Mouse (Mus musculus) forebrain, embryonic 10.5 days (tissue): ENCODE measurements around the gene Top2a. TPM values are rescaled to one million over a fixed set of nuclear protein-coding genes. Genes with fewer than 3 reads are reported as not detected.

Experiments used
- DNase-seq: peaks from one replicate; pipeline ENCODE4 v3.0.0-alpha.2; 2017; ENCODE audit warnings: low spot score; ENCODE audit errors: extremely low spot score
- H3K27ac ChIP-seq: fragments of 300-500 bp; sonication (generic); 2 replicates; pipeline ENCODE4 v1.5.1; 2016; ENCODE audit warnings: mild to moderate bottlenecking
- H3K27me3 ChIP-seq: fragments of 300-500 bp; sonication (generic); 2 replicates; pipeline ENCODE4 v1.6.1; 2016; ENCODE audit warnings: mild to moderate bottlenecking; ENCODE audit not compliant: poor library complexity, severe bottlenecking
- H3K36me3 ChIP-seq: fragments of 300-500 bp; sonication (generic); replicated peaks from 2 replicates; pipeline ENCODE4 v1.6.1; 2016; ENCODE audit warnings: mild to moderate bottlenecking, moderate library complexity
- H3K4me1 ChIP-seq: fragments of 300-500 bp; sonication (generic); 2 replicates; pipeline ENCODE4 v1.6.1; 2016
- H3K4me3 ChIP-seq: fragments of 300-500 bp; sonication (generic); 2 replicates; pipeline ENCODE4 v1.5.1; 2016; ENCODE audit warnings: mild to moderate bottlenecking, moderate library complexity
- H3K9me3 ChIP-seq: fragments of 300-500 bp; sonication (generic); 2 replicates; pipeline ENCODE4 v1.6.1; 2016; ENCODE audit warnings: mild to moderate bottlenecking, moderate library complexity
- WGBS: fragments of 180-500 bp; shearing (Covaris S2); methylation state at CpG from one replicate; pipeline ENCODE4 v1.1.7; 2016; 5-methylcytosine and 5-hydroxymethylcytosine counted together
- polyA plus RNA-seq: library from polyadenylated mRNA; unstranded; fragments of >200 nt; fragmentation: Nextera tagmentation; extraction: Ambion mirVana; gene quantifications from 2 replicates; pipeline ENCODE4 v1.2.1, GENCODE M21; 2016

Gene Top2a
- polyA plus RNA-seq, 1 experiment from 2014 or later = 366 TPM

- 16% methylated on average over 15 of the region's 15 CpGs for WGBS
- peak overlapping the region; percentile 84 for H3K27ac ChIP-seq
- peaks cover 100% of the 10 kb centered on the region for H3K4me1 ChIP-seq
- peaks cover 22% of the 10 kb centered on the region for H3K36me3 ChIP-seq
- peak overlapping the region; percentile 80 for H3K4me3 ChIP-seq
- no peaks in the 10 kb centered on the region for H3K9me3 ChIP-seq
- DNase-seq = no peak
- H3K27me3 ChIP-seq = peaks cover 57% of the 10 kb centered on the region
Measured at GRCm38 (mm10) chr11:98964616-98965415, 59.2 kb downstream of the Top2a start.

DNA sequence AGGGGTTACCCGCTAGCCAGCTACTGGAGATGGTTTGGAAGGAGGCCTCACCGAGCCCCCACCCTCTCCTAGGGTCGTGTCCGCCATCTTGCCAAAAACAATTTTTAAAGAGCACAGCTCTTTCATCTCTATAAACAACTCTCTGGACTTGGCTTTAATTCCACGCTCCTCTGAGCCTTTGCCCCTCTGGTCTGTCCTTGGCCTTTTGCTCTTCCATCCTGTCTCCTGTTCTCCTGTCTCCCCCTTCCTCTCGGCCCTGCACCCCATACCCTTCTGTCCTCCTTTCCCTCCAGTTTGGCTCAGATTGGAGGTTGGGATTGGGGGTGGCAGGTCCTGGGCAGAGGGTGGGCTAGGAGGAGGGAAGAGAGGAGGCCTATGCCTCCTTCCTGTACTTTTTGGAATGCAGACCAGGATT, 59.8 kb downstream of the Top2a start:
- peaks cover 18% of the 10 kb centered on the region for H3K36me3 ChIP-seq
- peaks cover 57% of the 10 kb centered on the region for H3K27me3 ChIP-seq
- H3K4me3 ChIP-seq = peak overlapping the region; percentile 80
- no peaks in the 10 kb centered on the region for H3K9me3 ChIP-seq
- WGBS = 15% methylated on average over 6 of the region's 6 CpGs
- no peak for DNase-seq
- peak overlapping the region; percentile 84 for H3K27ac ChIP-seq
- H3K4me1 ChIP-seq = peaks cover 100% of the 10 kb centered on the region

- peaks cover 57% of the 10 kb centered on the region for H3K27me3 ChIP-seq
- H3K27ac ChIP-seq = peak overlapping the region; percentile 84
- no peaks in the 10 kb centered on the region for H3K9me3 ChIP-seq
- WGBS = under 1% methylated on average over 32 of the region's 32 CpGs
- peaks cover 18% of the 10 kb centered on the region for H3K36me3 ChIP-seq
- DNase-seq = no peak
- peak overlapping the region; percentile 80 for H3K4me3 ChIP-seq
- peaks cover 98% of the 10 kb centered on the region for H3K4me1 ChIP-seq
Measured at GRCm38 (mm10) chr11:98963191-98964021, 60.6 kb downstream of the Top2a start.

GRCm38 (mm10) chr11:98962421-98963095, 61.4 kb downstream of the Top2a start:
- Histone ChIP-seq H3K4me3 (peak overlapping the region; percentile 80), H3K9me3 (no peaks in the 10 kb centered on the region), H3K27me3 (peaks cover 54% of the 10 kb centered on the region), H3K4me1 (peaks cover 90% of the 10 kb centered on the region), H3K36me3 (peaks cover 15% of the 10 kb centered on the region), H3K27ac (peak overlapping the region; percentile 84)
- no peak for DNase-seq
- 3% methylated on average over 12 of the region's 12 CpGs for WGBS

GRCm38 (mm10) chr11:98961766-98962165, 62.2 kb downstream of the Top2a start:
- Histone ChIP-seq H3K27ac (peak overlapping the region; percentile 87; the same call in 1 of the 2 replicates), H3K9me3 (no peaks in the 10 kb centered on the region), H3K36me3 (peaks cover 14% of the 10 kb centered on the region), H3K27me3 (peaks cover 49% of the 10 kb centered on the region), H3K4me3 (peak overlapping the region; percentile 80), H3K4me1 (peaks cover 82% of the 10 kb centered on the region)
- no peak for DNase-seq
- 7% methylated on average over 8 of the region's 8 CpGs for WGBS

GRCm38 (mm10) chr11:98961051-98961592, 62.9 kb downstream of the Top2a start:
- Histone ChIP-seq H3K4me1 (peaks cover 80% of the 10 kb centered on the region), H3K4me3 (peak overlapping the region; percentile 80), H3K27ac (peak overlapping the region; percentile 87), H3K27me3 (peaks cover 45% of the 10 kb centered on the region), H3K9me3 (no peaks in the 10 kb centered on the region), H3K36me3 (peaks cover 16% of the 10 kb centered on the region)
- 2% methylated on average over 18 of the region's 18 CpGs for WGBS
- DNase-seq = no peak

- under 1% methylated on average over 52 of the region's 53 CpGs for WGBS
- H3K4me1 ChIP-seq = peaks cover 80% of the 10 kb centered on the region
- H3K9me3 ChIP-seq = no peaks in the 10 kb centered on the region
- H3K27me3 ChIP-seq = peaks cover 45% of the 10 kb centered on the region
- H3K27ac ChIP-seq = peak overlapping the region; percentile 87
- peak overlapping the region; percentile 80 for H3K4me3 ChIP-seq
- H3K36me3 ChIP-seq = peaks cover 16% of the 10 kb centered on the region
- peak; percentile 77 for DNase-seq
Measured at GRCm38 (mm10) chr11:98960313-98960906, 63.6 kb downstream of the Top2a start.

DNA sequence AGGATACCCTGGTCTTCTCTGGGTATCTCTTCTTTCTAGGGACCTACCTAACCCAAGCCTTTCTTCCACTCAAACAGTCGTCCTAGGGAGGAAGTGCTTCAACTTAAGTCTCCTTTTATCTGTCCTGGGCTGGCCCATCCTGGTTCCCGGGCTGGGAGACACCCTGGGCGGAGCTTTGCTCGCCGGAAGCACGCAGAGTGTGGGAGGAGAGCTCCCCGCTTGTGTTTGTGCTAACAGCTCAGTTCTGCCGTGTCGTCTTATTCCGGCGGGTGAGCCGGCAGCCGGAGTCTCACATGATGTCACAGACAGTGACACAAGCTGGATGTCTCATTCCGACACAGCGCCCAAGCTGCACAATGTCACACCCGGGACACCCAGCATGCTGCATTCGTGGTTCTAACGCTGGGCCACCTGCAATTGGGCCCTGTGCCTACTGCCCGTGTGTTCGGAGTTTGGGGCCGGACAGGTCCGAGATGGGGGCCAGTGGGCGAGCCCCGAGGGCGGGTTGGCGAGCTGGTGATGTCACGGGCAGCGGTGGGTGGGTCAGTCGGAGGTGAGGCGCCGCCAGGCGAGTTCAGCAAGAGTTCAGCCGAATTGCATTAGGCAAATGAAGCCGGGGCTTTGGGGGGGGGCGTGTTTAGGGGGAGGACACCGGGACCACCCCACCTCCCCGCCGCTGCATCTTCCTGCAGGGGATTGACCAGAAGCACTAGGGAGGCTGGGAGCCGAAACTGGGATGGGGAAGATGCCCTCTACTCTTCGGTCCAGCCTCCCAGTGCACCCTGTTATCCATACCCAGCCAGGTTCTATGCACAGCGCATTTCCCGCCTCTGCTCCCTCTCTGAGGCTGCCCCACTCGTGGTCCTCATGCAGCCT, 64.3 kb downstream of the Top2a start:
- Histone ChIP-seq H3K27ac (peak overlapping the region; percentile 87), H3K4me1 (peaks cover 80% of the 10 kb centered on the region), H3K9me3 (no peaks in the 10 kb centered on the region), H3K36me3 (peaks cover 16% of the 10 kb centered on the region), H3K27me3 (peaks cover 41% of the 10 kb centered on the region), H3K4me3 (peak overlapping the region; percentile 80)
- under 1% methylated on average over 42 of the region's 43 CpGs for WGBS
- DNase-seq = peak; percentile 61

DNA sequence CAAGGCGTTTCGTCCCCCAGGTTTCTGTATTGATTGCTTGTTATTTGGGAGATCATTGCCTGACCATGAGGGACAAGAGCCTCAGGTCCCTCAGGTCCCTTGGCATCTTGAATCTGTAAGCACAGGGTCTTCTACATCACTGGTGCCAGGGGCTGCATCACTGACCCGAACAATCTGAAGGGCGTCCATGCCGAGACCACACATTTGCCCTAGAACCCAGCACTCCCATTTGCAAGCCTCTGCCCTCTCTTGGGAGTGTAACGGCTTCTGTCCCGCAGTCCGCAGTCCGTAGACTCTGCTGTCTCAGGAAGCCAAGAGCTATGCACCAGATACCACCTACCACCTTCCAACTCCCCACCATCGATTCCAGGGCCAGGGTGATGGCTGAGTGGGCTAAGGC, 67.6 kb downstream of the Top2a start:
- H3K27ac ChIP-seq = no peak overlapping the region
- 84% methylated on average over 10 of the region's 10 CpGs for WGBS
- peaks cover 75% of the 10 kb centered on the region for H3K4me1 ChIP-seq
- peaks cover 9% of the 10 kb centered on the region for H3K27me3 ChIP-seq
- H3K36me3 ChIP-seq = peaks cover 28% of the 10 kb centered on the region
- H3K4me3 ChIP-seq = no peak overlapping the region
- no peak for DNase-seq
- H3K9me3 ChIP-seq = no peaks in the 10 kb centered on the region

GRCm38 (mm10) chr11:98955707-98956235, 68.2 kb downstream of the Top2a start:
- Histone ChIP-seq H3K36me3 (peaks cover 34% of the 10 kb centered on the region), H3K4me3 (peak overlapping the region; percentile 38; the same call in 1 of the 2 replicates), H3K4me1 (peaks cover 75% of the 10 kb centered on the region), H3K27ac (peak overlapping the region; percentile 84), H3K27me3 (peaks cover 4% of the 10 kb centered on the region; the same call in 1 of the 2 replicates), H3K9me3 (no peaks in the 10 kb centered on the region)
- no peak for DNase-seq
- 43% methylated on average over 6 of the region's 7 CpGs for WGBS
